Mouse (Mus musculus) gonadal fat pad, adult 2 months (tissue): Measurements from ENCODE around the gene Ccdc24. TPM values are rescaled to one million over a fixed set of nuclear protein-coding genes. Genes with fewer than 3 reads are reported as not detected.

Experiments used
- DNase-seq: peaks from one replicate; pipeline ENCODE4 v3.0.0-alpha.2; 2012; ENCODE audit warnings: low read depth
- polyA plus RNA-seq: library from polyadenylated mRNA; depleted of rRNA; stranded (reverse); fragments of >200 nt; gene quantifications from 2 replicates; pipeline ENCODE4 v1.2.3, GENCODE M21; 2012; rRNA removed

Ccdc24 gene
- polyA plus RNA-seq, 1 experiment: 3.3 TPM

- DNase-seq: no peak
These were observed 42.2 kb downstream of the Ccdc24 start for GRCm38 (mm10) chr4:117830124-117830551.

- DNase-seq: no peak
These were observed 42.9 kb downstream of the Ccdc24 start for GRCm38 (mm10) chr4:117829260-117830123.

- no peak for DNase-seq
These were observed 43.7 kb downstream of the Ccdc24 start for GRCm38 (mm10) chr4:117828572-117829145.

DNA sequence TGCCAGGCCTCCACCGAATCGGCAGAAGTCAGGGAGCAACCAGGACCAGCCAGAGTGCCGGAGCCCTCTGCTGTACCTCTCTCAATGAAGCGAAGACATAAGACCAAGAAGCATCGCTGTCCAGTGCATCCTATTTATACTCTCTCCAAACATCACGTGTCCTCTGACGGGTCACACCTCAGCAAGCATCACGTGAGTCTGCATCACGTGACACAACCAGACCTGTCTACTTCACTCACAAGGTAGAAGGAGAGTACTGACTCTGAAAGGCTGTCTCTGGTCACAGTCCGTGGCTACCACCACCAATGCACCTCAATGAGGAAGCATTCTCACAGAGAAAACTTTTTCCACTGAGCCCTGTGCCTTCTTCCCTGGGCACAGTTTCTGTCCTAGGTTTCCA is 54.3 kb downstream of the Ccdc24 start:
- DNase-seq: no peak

GRCm38 (mm10) chr4:117816776-117817175 is 55.6 kb downstream of the Ccdc24 start:
- no peak for DNase-seq

Other genes starting within 250 kb of the Ccdc24 start
- 16.6 and 20.2 TPM in 2 replicates for gene Dmap1, start 190.3 kb downstream of the Ccdc24 start, polyA plus RNA-seq
- not detected in 2 replicates for gene Gm12845, start 148.1 kb downstream of the Ccdc24 start, polyA plus RNA-seq
- gene Klf17, start 106.9 kb downstream of the Ccdc24 start, polyA plus RNA-seq: not detected in 2 replicates
- 45.1 and 50.9 TPM in 2 replicates for gene Slc6a9, start 38.1 kb downstream of the Ccdc24 start, polyA plus RNA-seq
- gene B4galt2, start 10.9 kb upstream of the Ccdc24 start, polyA plus RNA-seq: 13.1 and 18.1 TPM in 2 replicates
- gene Atp6v0b, start 14.8 kb upstream of the Ccdc24 start, polyA plus RNA-seq: 345 and 427 TPM in 2 replicates
- 8.9 and 11.4 TPM in 2 replicates for gene Dph2, start 19.5 kb upstream of the Ccdc24 start, polyA plus RNA-seq
- 49.3 and 58.7 TPM in 2 replicates for gene Ipo13, start 42.4 kb upstream of the Ccdc24 start, polyA plus RNA-seq
- 3.2 and 4.4 TPM in 2 replicates for gene Artn, start 57.2 kb upstream of the Ccdc24 start, polyA plus RNA-seq